Mouse (Mus musculus) mature B cell (primary cell): Measurements from ENCODE around the gene Mpeg1.

Experiments used
- in situ Hi-C: fragments of 300-500 bp; cut with MboI; formaldehyde crosslinking; loops from 2 replicates; pipeline ENCODE4 v1.14.3; 2019

The Mpeg1 gene

GRCm38 (mm10) chr19:12489675-12490570, 29.3 kb downstream of the Mpeg1 start:
- in situ Hi-C loops: no loop called here

- in situ Hi-C loops: no loop called here
These were observed 31.1 kb downstream of the Mpeg1 start for GRCm38 (mm10) chr19:12491636-12492035.

- in situ Hi-C loops: no loop called here
These were observed 33.0 kb downstream of the Mpeg1 start for GRCm38 (mm10) chr19:12493453-12494186.

GRCm38 (mm10) chr19:12494187-12494458, 33.5 kb downstream of the Mpeg1 start:
- in situ Hi-C loops: no loop called here

- in situ Hi-C loops: no loop called here
These were observed 34.5 kb downstream of the Mpeg1 start for GRCm38 (mm10) chr19:12494972-12495535.

- in situ Hi-C loops: no loop called here
These were observed 35.7 kb downstream of the Mpeg1 start for GRCm38 (mm10) chr19:12496241-12496640.

GRCm38 (mm10) chr19:12497909-12498308, 37.3 kb downstream of the Mpeg1 start:
- in situ Hi-C loops: no loop called here

- in situ Hi-C loops: no loop called here
These were observed 37.7 kb downstream of the Mpeg1 start for GRCm38 (mm10) chr19:12498321-12498720.

GRCm38 (mm10) chr19:12498941-12499340, 38.4 kb downstream of the Mpeg1 start:
- in situ Hi-C loops: no loop called here

- in situ Hi-C loops: no loop called here
These were observed 38.9 kb downstream of the Mpeg1 start for GRCm38 (mm10) chr19:12499485-12499884.

GRCm38 (mm10) chr19:12500124-12500523, 39.5 kb downstream of the Mpeg1 start:
- in situ Hi-C loops: loop anchor here (5.0 kb wide), 2 partner anchors 43 to 68 kb away; no protein-coding TSS in a partner anchor

GRCm38 (mm10) chr19:12500881-12501311, 40.3 kb downstream of the Mpeg1 start:
- in situ Hi-C loops: loop anchor here (5.0 kb wide), 2 partner anchors 44 to 69 kb away; no protein-coding TSS in a partner anchor

- in situ Hi-C loops: loop anchor here (5.0 kb wide), 2 partner anchors 44 to 69 kb away; no protein-coding TSS in a partner anchor
These were observed 41.1 kb downstream of the Mpeg1 start, which contains the start of gene Dtx4 for GRCm38 (mm10) chr19:12501370-12502347. Dtx4 (minus strand) TSS chr19:12501454.

- in situ Hi-C loops: loop anchor here (5.0 kb wide), 2 partner anchors 45 to 70 kb away; no protein-coding TSS in a partner anchor
These were observed 42.2 kb downstream of the Mpeg1 start for GRCm38 (mm10) chr19:12502756-12503155.

- in situ Hi-C loops: loop anchor here (5.0 kb wide), 1 partner anchor 78 kb away; no protein-coding TSS in a partner anchor
These were observed 54.0 kb downstream of the Mpeg1 start for GRCm38 (mm10) chr19:12514621-12515020.
